Mouse (Mus musculus) limb, embryonic 11.5 days (tissue): ENCODE results near the gene Lsg1. TPM values are rescaled to one million over a fixed set of nuclear protein-coding genes. Genes with fewer than 3 reads are reported as not detected.

Source experiments
- ATAC-seq: fragments of 200-750 bp; cut with Nextera tagmentation; 2 replicates; pipeline ENCODE4 v1.8.0; 2017; ENCODE audit warnings: low read depth; ENCODE audit not compliant: insufficient number of reproducible peaks, low FRiP score, low TSS enrichment
- DNase-seq: peaks from one replicate; pipeline ENCODE4 v3.0.0-alpha.2; 2015; ENCODE audit warnings: low spot score
- H3K27ac ChIP-seq: fragments of 300-500 bp; sonication (generic); replicated peaks from 2 replicates; pipeline ENCODE4 v1.5.1; 2014; ENCODE audit warnings: low read depth, mild to moderate bottlenecking, low read length
- H3K27me3 ChIP-seq: fragments of 300-500 bp; sonication (generic); 2 replicates; pipeline ENCODE4 v1.6.1; 2014; ENCODE audit warnings: mild to moderate bottlenecking, low read length, mixed read lengths; ENCODE audit not compliant: control insufficient read depth, insufficient read depth
- H3K36me3 ChIP-seq: fragments of 300-500 bp; sonication (generic); 2 replicates; pipeline ENCODE4 v1.6.1; 2014; ENCODE audit warnings: mild to moderate bottlenecking, low read length, moderate library complexity, mixed read lengths; ENCODE audit not compliant: control insufficient read depth, insufficient read depth
- H3K4me1 ChIP-seq: fragments of 300-500 bp; sonication (generic); 2 replicates; pipeline ENCODE4 v1.6.1; 2014; ENCODE audit warnings: low read length, mixed read lengths; ENCODE audit not compliant: control insufficient read depth, insufficient read depth
- H3K4me2 ChIP-seq: fragments of 300-500 bp; sonication (generic); 2 replicates; pipeline ENCODE4 v1.6.1; 2014; ENCODE audit warnings: low read depth, mild to moderate bottlenecking, moderate library complexity; ENCODE audit not compliant: severe bottlenecking
- H3K4me3 ChIP-seq: fragments of 300-500 bp; sonication (generic); 2 replicates; pipeline ENCODE4 v1.5.1; 2014; ENCODE audit warnings: low read depth, low read length
- H3K9ac ChIP-seq: fragments of 300-500 bp; sonication (generic); 2 replicates; pipeline ENCODE4 v1.6.1; 2014; ENCODE audit warnings: mild to moderate bottlenecking, low read length
- H3K9me3 ChIP-seq: fragments of 300-500 bp; sonication (generic); 2 replicates; pipeline ENCODE4 v1.6.1; 2016; ENCODE audit warnings: low read length; ENCODE audit not compliant: control insufficient read depth
- WGBS: fragments of 180-500 bp; shearing (Covaris S2); extraction: QIAGEN DNeasy Blood & Tissue Kit; methylation state at CpG from one replicate; pipeline ENCODE4 v1.1.7; 2014; 5-methylcytosine and 5-hydroxymethylcytosine counted together
- polyA plus RNA-seq: library from polyadenylated mRNA; unstranded; fragments of >200 nt; fragmentation: Nextera tagmentation; extraction: Ambion mirVana; gene quantifications from 2 replicates; pipeline ENCODE4 v1.2.1, GENCODE M21; 2014

Gene Lsg1
- polyA plus RNA-seq, 1 experiment from 2014 or later = 89.1 TPM

- no peaks in the 10 kb centered on the region for H3K9me3 ChIP-seq
- H3K36me3 ChIP-seq = no peaks in the 10 kb centered on the region
- no peak overlapping the region for H3K4me3 ChIP-seq
- ATAC-seq (no peak), DNase-seq (peak; percentile 48)
- H3K27me3 ChIP-seq = 0 out of 2 replicates have a peak, but pooled peaks cover 5% of the 10 kb centered on the region
- H3K9ac ChIP-seq = no peak overlapping the region
- WGBS = 47% methylated on average over 9 of the region's 9 CpGs
- H3K27ac ChIP-seq = no peak overlapping the region; the same call in 1 of the 2 replicates
- peaks cover 41% of the 10 kb centered on the region for H3K4me1 ChIP-seq
- H3K4me2 ChIP-seq = no peak overlapping the region
Measured at GRCm38 (mm10) chr16:30603531-30603842, 16.1 kb upstream of the Lsg1 start.

GRCm38 (mm10) chr16:30602684-30603530 lies 15.5 kb upstream of the Lsg1 start:
- Histone ChIP-seq H3K36me3 (no peaks in the 10 kb centered on the region), H3K4me1 (peaks cover 41% of the 10 kb centered on the region), H3K4me3 (no peak overlapping the region), H3K27me3 (0 out of 2 replicates have a peak, but pooled peaks cover 5% of the 10 kb centered on the region), H3K9me3 (no peaks in the 10 kb centered on the region), H3K4me2 (no peak overlapping the region; the same call in 1 of the 2 replicates), H3K27ac (no peak overlapping the region; the same call in 1 of the 2 replicates), H3K9ac (no peak overlapping the region)
- DNase-seq (peak; percentile 69), ATAC-seq (no peak)
- WGBS = 17% methylated on average over 18 of the region's 18 CpGs

GRCm38 (mm10) chr16:30601946-30602345 lies 14.6 kb upstream of the Lsg1 start:
- H3K9me3 ChIP-seq = no peaks in the 10 kb centered on the region

GRCm38 (mm10) chr16:30601046-30601832 lies 13.8 kb upstream of the Lsg1 start:
- H3K4me3 ChIP-seq = peak overlapping the region; percentile 57
- no peak overlapping the region for H3K27ac ChIP-seq
- H3K27me3 ChIP-seq = peaks cover 5% of the 10 kb centered on the region; the same call in 1 of the 2 replicates
- peak overlapping the region; percentile 95 for H3K4me2 ChIP-seq
- WGBS = 9% methylated on average over 42 of the region's 42 CpGs
- no peaks in the 10 kb centered on the region for H3K9me3 ChIP-seq
- peaks cover 41% of the 10 kb centered on the region for H3K4me1 ChIP-seq
- DNase-seq (peak; percentile 76), ATAC-seq (no peak)
- H3K9ac ChIP-seq = peak overlapping the region; percentile 61
- no peaks in the 10 kb centered on the region for H3K36me3 ChIP-seq

More at GRCm38 (mm10) chr16:30601946-30602345, 14.6 kb upstream of the Lsg1 start:
- 0 out of 2 replicates have a peak, but pooled peaks cover 5% of the 10 kb centered on the region for H3K27me3 ChIP-seq
- H3K4me2 ChIP-seq = peak overlapping the region; percentile 95; the same call in 1 of the 2 replicates
- ATAC-seq (no peak), DNase-seq (peak; percentile 59)
- no peaks in the 10 kb centered on the region for H3K36me3 ChIP-seq
- H3K4me1 ChIP-seq = peaks cover 41% of the 10 kb centered on the region
- H3K27ac ChIP-seq = no peak overlapping the region
- 3% methylated on average over 7 of the region's 7 CpGs for WGBS
- H3K4me3 ChIP-seq = no peak overlapping the region
- no peak overlapping the region for H3K9ac ChIP-seq

- H3K36me3 ChIP-seq = no peaks in the 10 kb centered on the region
- H3K4me2 ChIP-seq = peak overlapping the region; percentile 95
- H3K27ac ChIP-seq = no peak overlapping the region
- no peak for DNase-seq
- H3K4me1 ChIP-seq = peaks cover 39% of the 10 kb centered on the region
- 1% methylated on average over 53 of the region's 53 CpGs for WGBS
- no peaks in the 10 kb centered on the region for H3K9me3 ChIP-seq
- H3K4me3 ChIP-seq = peak overlapping the region; percentile 57
- H3K9ac ChIP-seq = peak overlapping the region; percentile 61
- H3K27me3 ChIP-seq = peaks cover 5% of the 10 kb centered on the region; the same call in 1 of the 2 replicates
- ATAC-seq = no peak
Measured at GRCm38 (mm10) chr16:30600431-30601045, 13.1 kb upstream of the Lsg1 start.

- Histone ChIP-seq H3K9me3 (no peaks in the 10 kb centered on the region), H3K36me3 (no peaks in the 10 kb centered on the region), H3K27me3 (peaks cover 5% of the 10 kb centered on the region; the same call in 1 of the 2 replicates), H3K9ac (peak within 1 kb of the TSS; percentile 66), H3K27ac (no peak within 1 kb of the TSS), H3K4me1 (peaks cover 30% of the 10 kb centered on the region), H3K4me2 (peak within 1 kb of the TSS; percentile 95), H3K4me3 (peak within 1 kb of the TSS; percentile 57)
- ATAC-seq = 0 out of 2 replicates have a peak, but pooled peaks have one; percentile 44
- under 1% methylated on average over 58 of the region's 63 CpGs for whole genome bisulfite sequencing
- DNase-seq = peak; percentile 87
Measured at GRCm38 (mm10) chr16:30599491-30600268, 12.3 kb upstream of the Lsg1 start, which contains the start of gene Fam43a. Fam43a (plus strand) TSS chr16:30599723.

- H3K27me3 ChIP-seq = peaks cover 5% of the 10 kb centered on the region; the same call in 1 of the 2 replicates
- ATAC-seq (no peak), DNase-seq (peak; percentile 95)
- 14% methylated on average over 16 of the region's 16 CpGs for WGBS
- no peak overlapping the region for H3K27ac ChIP-seq
- no peaks in the 10 kb centered on the region for H3K36me3 ChIP-seq
- H3K9me3 ChIP-seq = no peaks in the 10 kb centered on the region
- no peak overlapping the region for H3K4me2 ChIP-seq
- peaks cover 17% of the 10 kb centered on the region for H3K4me1 ChIP-seq
- H3K9ac ChIP-seq = no peak overlapping the region
- no peak overlapping the region for H3K4me3 ChIP-seq
Measured at GRCm38 (mm10) chr16:30596959-30597681, 9.7 kb upstream of the Lsg1 start.
